Mouse (Mus musculus): ENCODE data around the gene Chst11.
A peak's percentile ranks its signal among the peaks of the same experiment; 100 is the strongest.

GRCm38 (mm10) chr10:82961302-82961701 is 24.0 kb upstream of the Chst11 start:
- TF ChIP-seq CTCF (IDR thresholded peaks at IDR 0.05), result peak; percentile 54
- TF ChIP-seq POLR2A (IDR thresholded peaks at IDR 0.05; ENCODE audit: insufficient read depth, low read depth, low read length), result no peak
- TF ChIP-seq EP300 (IDR thresholded peaks at IDR 0.05; ENCODE audit: insufficient read depth, low read depth, low read length), result no peak
